Mouse (Mus musculus): ENCODE measurements around the gene Sdk1. TPM values are rescaled to one million over a fixed set of nuclear protein-coding genes. Genes with fewer than 3 reads are reported as not detected.
A peak's percentile ranks its signal among the peaks of the same experiment; 100 is the strongest.

Sdk1 gene
- polyA plus RNA-seq, 1 experiment from 2014 or later, result 0.21 TPM

GRCm38 (mm10) chr5:142130004-142130403, 888.7 kb downstream of the Sdk1 start:
- Histone ChIP-seq H3K27me3 (no peaks in the 10 kb centered on the region), H3K4me2 (no peak overlapping the region), H3K9ac (no peak overlapping the region), H3K36me3 (replicated peaks) (no peaks in the 10 kb centered on the region), H3K27ac (replicated peaks) (no peak overlapping the region), H3K9me3 (replicated peaks) (no peaks in the 10 kb centered on the region), H3K4me3 (replicated peaks) (no peak overlapping the region), H3K4me1 (replicated peaks) (no peaks in the 10 kb centered on the region)
- ATAC-seq (ENCODE audit: insufficient read depth), result no peak
- 6% methylated on average over 2 of the region's 2 CpGs for WGBS (ENCODE audit: insufficient replicate concordance)

DNA sequence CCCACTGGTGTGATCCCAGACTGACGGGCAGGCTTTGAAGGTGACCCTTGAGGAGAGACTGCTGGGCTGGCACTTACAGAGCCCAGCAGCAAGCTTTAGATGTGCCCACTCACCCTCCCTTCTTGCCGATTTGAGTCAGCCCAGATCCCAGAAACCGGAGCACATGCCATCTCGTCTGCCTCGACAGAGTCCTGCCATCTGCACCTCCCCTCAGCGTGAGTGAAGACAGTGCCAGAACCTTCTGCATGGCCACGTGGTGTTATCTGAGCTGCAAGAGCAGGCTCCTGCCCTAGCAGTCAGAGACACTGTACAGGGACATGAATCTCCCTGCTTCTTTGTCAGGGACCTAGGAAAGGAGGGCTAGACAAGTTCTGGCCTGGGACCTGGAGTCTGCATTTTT, 898.7 kb downstream of the Sdk1 start:
- H3K9ac ChIP-seq, result no peak overlapping the region
- no peaks in the 10 kb centered on the region for H3K36me3 ChIP-seq (replicated peaks)
- H3K27me3 ChIP-seq, result no peaks in the 10 kb centered on the region
- H3K27ac ChIP-seq (replicated peaks), result no peak overlapping the region
- H3K4me2 ChIP-seq, result no peak overlapping the region
- no peaks in the 10 kb centered on the region for H3K9me3 ChIP-seq (replicated peaks)
- H3K4me3 ChIP-seq (replicated peaks), result no peak overlapping the region
- WGBS (ENCODE audit: insufficient replicate concordance), result 58% methylated on average over 7 of the region's 7 CpGs
- H3K4me1 ChIP-seq (replicated peaks), result no peaks in the 10 kb centered on the region
- ATAC-seq (ENCODE audit: insufficient read depth), result no peak

DNA sequence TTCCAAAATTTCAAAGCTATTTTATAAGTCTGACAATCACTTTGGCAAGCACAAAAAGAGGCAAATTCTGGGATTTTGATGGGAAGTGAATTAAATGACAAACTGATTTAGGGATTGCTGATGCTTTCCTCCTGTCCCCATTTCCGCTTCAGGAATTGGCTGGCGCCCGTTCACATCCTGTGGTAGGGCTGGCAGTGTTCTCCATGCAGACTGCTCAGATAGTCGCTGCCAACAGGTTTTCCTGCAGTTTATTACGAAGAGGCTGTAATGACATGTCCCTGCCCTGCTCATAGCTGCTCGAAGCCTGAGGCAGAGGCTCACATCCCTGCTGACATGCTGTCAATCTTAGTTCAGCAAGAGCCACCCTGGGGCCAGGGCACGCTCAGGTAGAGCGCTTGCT, 908.3 kb downstream of the Sdk1 start:
- no peak overlapping the region for H3K4me3 ChIP-seq (replicated peaks)
- no peak overlapping the region for H3K27ac ChIP-seq (replicated peaks)
- no peaks in the 10 kb centered on the region for H3K27me3 ChIP-seq
- WGBS (ENCODE audit: insufficient replicate concordance), result 67% methylated on average over 8 of the region's 8 CpGs
- H3K4me1 ChIP-seq (replicated peaks), result no peaks in the 10 kb centered on the region
- no peak for ATAC-seq (ENCODE audit: insufficient read depth)
- no peak overlapping the region for H3K4me2 ChIP-seq
- H3K36me3 ChIP-seq (replicated peaks), result no peaks in the 10 kb centered on the region
- H3K9ac ChIP-seq, result no peak overlapping the region
- peaks cover 5% of the 10 kb centered on the region; the same call in 1 of the 2 replicates for H3K9me3 ChIP-seq (replicated peaks)

DNA sequence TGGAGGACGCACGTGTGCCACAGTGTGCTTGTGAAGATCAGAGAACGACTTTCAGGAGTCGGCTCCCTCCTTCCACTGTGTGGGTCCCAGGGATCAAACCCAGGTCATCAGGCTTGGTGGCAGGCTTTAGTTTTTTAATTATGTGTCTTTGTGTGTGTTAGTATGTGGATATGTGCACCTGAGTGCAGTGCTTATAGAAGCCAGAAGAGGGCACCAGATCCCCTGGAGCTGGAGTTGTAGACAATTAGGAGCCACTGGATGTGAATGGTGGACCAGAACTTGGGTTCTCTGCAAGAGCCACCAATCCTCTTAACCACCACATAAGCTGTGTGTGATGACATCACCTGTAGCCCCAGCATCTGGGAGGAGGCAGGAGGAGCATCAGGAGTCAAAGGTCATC, 909.5 kb downstream of the Sdk1 start:
- no peak for ATAC-seq (ENCODE audit: insufficient read depth)
- Histone ChIP-seq H3K4me3 (replicated peaks) (no peak overlapping the region), H3K4me1 (replicated peaks) (no peaks in the 10 kb centered on the region), H3K36me3 (replicated peaks) (no peaks in the 10 kb centered on the region), H3K27ac (replicated peaks) (no peak overlapping the region), H3K9ac (no peak overlapping the region), H3K27me3 (no peaks in the 10 kb centered on the region), H3K4me2 (no peak overlapping the region), H3K9me3 (replicated peaks) (peaks cover 5% of the 10 kb centered on the region; the same call in 1 of the 2 replicates)
- WGBS (ENCODE audit: insufficient replicate concordance), result 74% methylated on average over 4 of the region's 4 CpGs

DNA sequence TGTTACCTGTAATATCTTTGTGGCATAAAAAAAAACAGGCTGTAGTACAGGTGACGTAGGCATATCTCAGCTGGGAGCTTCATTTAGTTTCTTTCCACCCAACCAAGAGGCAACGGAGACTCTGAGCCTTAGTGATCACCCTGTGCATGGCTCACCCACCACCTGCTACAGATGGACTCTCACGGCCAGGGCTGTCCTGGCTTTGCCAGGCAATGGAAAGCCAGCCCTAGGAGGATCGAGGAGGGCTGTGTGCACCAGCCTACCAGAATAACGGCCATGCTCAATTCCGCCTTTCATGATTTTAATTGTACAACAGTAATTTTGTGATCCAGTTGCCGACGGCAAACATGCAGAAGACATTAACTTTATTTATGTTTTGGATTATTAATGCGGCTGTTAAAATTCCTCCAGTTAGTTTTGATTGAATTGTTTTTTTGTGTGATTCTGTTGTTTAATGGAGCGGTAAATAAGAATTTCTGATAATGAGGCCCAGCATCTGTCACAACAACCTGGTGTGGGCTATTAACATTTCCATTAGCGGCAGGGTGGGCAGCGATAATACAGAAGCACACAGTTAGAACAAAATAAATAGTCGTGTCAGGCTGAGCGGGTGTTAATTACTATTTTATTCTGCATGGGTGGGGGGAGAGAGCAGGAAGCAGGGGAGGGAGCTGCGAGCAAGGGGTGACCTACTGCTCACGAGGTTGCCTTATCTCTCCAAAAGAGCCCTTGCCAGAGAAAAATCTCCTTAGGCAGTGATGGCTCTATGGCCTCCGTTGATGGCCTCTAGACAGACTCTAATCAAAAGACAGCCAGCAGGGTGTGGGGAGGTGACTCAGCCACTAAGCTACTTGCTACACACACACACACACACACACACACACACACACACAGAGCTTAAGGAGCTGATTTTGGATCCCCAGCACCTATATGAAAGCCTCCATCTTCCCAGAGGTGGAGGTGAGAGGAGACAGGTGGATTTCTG, 915.9 kb downstream of the Sdk1 start:
- no peaks in the 10 kb centered on the region; the same call in 1 of the 2 replicates for H3K9me3 ChIP-seq (replicated peaks)
- H3K4me3 ChIP-seq (replicated peaks), result no peak overlapping the region
- no peak overlapping the region for H3K27ac ChIP-seq (replicated peaks)
- 63% methylated on average over 17 of the region's 17 CpGs for WGBS (ENCODE audit: insufficient replicate concordance)
- H3K4me1 ChIP-seq (replicated peaks), result no peaks in the 10 kb centered on the region
- no peak overlapping the region for H3K4me2 ChIP-seq
- ATAC-seq (ENCODE audit: insufficient read depth), result no peak
- no peaks in the 10 kb centered on the region for H3K27me3 ChIP-seq
- no peaks in the 10 kb centered on the region for H3K36me3 ChIP-seq (replicated peaks)
- H3K9ac ChIP-seq, result no peak overlapping the region

GRCm38 (mm10) chr5:142163483-142163882, 922.2 kb downstream of the Sdk1 start:
- no peak for ATAC-seq (ENCODE audit: insufficient read depth)
- H3K9me3 ChIP-seq (replicated peaks), result 0 out of 2 replicates have a peak, but pooled peaks cover 3% of the 10 kb centered on the region
- no peaks in the 10 kb centered on the region for H3K36me3 ChIP-seq (replicated peaks)
- no peak overlapping the region for H3K4me2 ChIP-seq
- H3K27me3 ChIP-seq, result no peaks in the 10 kb centered on the region
- 67% methylated on average over 4 of the region's 4 CpGs for WGBS (ENCODE audit: insufficient replicate concordance)
- no peak overlapping the region for H3K4me3 ChIP-seq (replicated peaks)
- no peak overlapping the region for H3K27ac ChIP-seq (replicated peaks)
- no peaks in the 10 kb centered on the region for H3K4me1 ChIP-seq (replicated peaks)
- no peak overlapping the region for H3K9ac ChIP-seq

GRCm38 (mm10) chr5:142173636-142174035, 932.3 kb downstream of the Sdk1 start:
- Histone ChIP-seq H3K36me3 (replicated peaks) (no peaks in the 10 kb centered on the region), H3K4me2 (no peak overlapping the region), H3K4me3 (replicated peaks) (no peak overlapping the region), H3K9me3 (replicated peaks) (no peaks in the 10 kb centered on the region), H3K9ac (no peak overlapping the region), H3K4me1 (replicated peaks) (no peaks in the 10 kb centered on the region), H3K27me3 (no peaks in the 10 kb centered on the region), H3K27ac (replicated peaks) (no peak overlapping the region)
- WGBS (ENCODE audit: insufficient replicate concordance), result 59% methylated on average over 4 of the region's 4 CpGs
- no peak for ATAC-seq (ENCODE audit: insufficient read depth)

- H3K4me1 ChIP-seq (replicated peaks), result peaks cover 10% of the 10 kb centered on the region; the same call in 1 of the 2 replicates
- H3K9me3 ChIP-seq (replicated peaks), result no peaks in the 10 kb centered on the region
- no peaks in the 10 kb centered on the region for H3K27me3 ChIP-seq
- H3K4me2 ChIP-seq, result no peak overlapping the region
- no peak overlapping the region for H3K4me3 ChIP-seq (replicated peaks)
- H3K36me3 ChIP-seq (replicated peaks), result no peaks in the 10 kb centered on the region
- no peak for ATAC-seq (ENCODE audit: insufficient read depth)
- no peak overlapping the region for H3K27ac ChIP-seq (replicated peaks)
- no peak overlapping the region for H3K9ac ChIP-seq
- 66% methylated on average over 8 of the region's 8 CpGs for WGBS (ENCODE audit: insufficient replicate concordance)
These were observed 936.9 kb downstream of the Sdk1 start for GRCm38 (mm10) chr5:142178164-142178563.

DNA sequence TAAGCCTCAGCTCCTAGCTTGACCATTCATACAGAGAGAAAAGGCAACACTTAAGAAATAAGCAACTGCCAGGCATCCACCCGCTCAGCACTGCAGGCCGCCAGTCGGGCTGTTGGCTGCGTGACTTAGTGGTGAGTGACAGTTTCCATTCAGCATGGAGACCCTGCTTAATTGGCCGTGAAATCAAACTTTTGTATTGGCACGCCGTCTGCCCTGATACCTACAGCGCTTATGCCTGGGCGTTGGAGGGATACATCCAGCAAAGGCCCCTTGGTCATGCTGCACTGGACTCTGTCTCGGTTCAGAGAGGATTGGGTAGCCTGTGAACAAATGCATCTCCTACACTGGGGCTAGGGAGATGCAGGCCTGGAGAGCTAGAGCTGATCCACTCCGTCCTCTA, 938.0 kb downstream of the Sdk1 start:
- WGBS (ENCODE audit: insufficient replicate concordance), result 66% methylated on average over 11 of the region's 11 CpGs
- ATAC-seq (ENCODE audit: insufficient read depth), result no peak

GRCm38 (mm10) chr5:142181862-142182261, 940.6 kb downstream of the Sdk1 start:
- Histone ChIP-seq H3K4me3 (replicated peaks) (no peak overlapping the region), H3K9ac (no peak overlapping the region), H3K4me2 (no peak overlapping the region), H3K27ac (replicated peaks) (no peak overlapping the region), H3K36me3 (replicated peaks) (no peaks in the 10 kb centered on the region), H3K9me3 (replicated peaks) (no peaks in the 10 kb centered on the region), H3K4me1 (replicated peaks) (peaks cover 10% of the 10 kb centered on the region; the same call in 1 of the 2 replicates), H3K27me3 (no peaks in the 10 kb centered on the region)
- peak; percentile 57 for ATAC-seq (ENCODE audit: insufficient read depth)
- 55% methylated on average over 14 of the region's 14 CpGs for WGBS (ENCODE audit: insufficient replicate concordance)

More for the DNA sequence above, 938.0 kb downstream of the Sdk1 start:
- Histone ChIP-seq H3K4me2 (no peak overlapping the region), H3K27me3 (no peaks in the 10 kb centered on the region), H3K27ac (replicated peaks) (no peak overlapping the region), H3K9me3 (replicated peaks) (no peaks in the 10 kb centered on the region), H3K4me3 (replicated peaks) (no peak overlapping the region), H3K36me3 (replicated peaks) (no peaks in the 10 kb centered on the region), H3K9ac (no peak overlapping the region), H3K4me1 (replicated peaks) (peaks cover 10% of the 10 kb centered on the region; the same call in 1 of the 2 replicates)

- no peak for ATAC-seq (ENCODE audit: insufficient read depth)
- H3K9ac ChIP-seq, result no peak overlapping the region
- 56% methylated on average over 5 of the region's 5 CpGs for WGBS (ENCODE audit: insufficient replicate concordance)
These were observed 947.5 kb downstream of the Sdk1 start for GRCm38 (mm10) chr5:142188765-142189164.

More at GRCm38 (mm10) chr5:142188765-142189164, 947.5 kb downstream of the Sdk1 start:
- Histone ChIP-seq H3K36me3 (replicated peaks) (no peaks in the 10 kb centered on the region), H3K4me1 (replicated peaks) (no peaks in the 10 kb centered on the region), H3K27ac (replicated peaks) (no peak overlapping the region), H3K9me3 (replicated peaks) (no peaks in the 10 kb centered on the region), H3K4me2 (no peak overlapping the region), H3K27me3 (no peaks in the 10 kb centered on the region), H3K4me3 (replicated peaks) (no peak overlapping the region)

Data from liver, embryonic 15.5 days (tissue).